ENCODE assay signal across 10 mouse cellular contexts in the genomic region with DNA sequence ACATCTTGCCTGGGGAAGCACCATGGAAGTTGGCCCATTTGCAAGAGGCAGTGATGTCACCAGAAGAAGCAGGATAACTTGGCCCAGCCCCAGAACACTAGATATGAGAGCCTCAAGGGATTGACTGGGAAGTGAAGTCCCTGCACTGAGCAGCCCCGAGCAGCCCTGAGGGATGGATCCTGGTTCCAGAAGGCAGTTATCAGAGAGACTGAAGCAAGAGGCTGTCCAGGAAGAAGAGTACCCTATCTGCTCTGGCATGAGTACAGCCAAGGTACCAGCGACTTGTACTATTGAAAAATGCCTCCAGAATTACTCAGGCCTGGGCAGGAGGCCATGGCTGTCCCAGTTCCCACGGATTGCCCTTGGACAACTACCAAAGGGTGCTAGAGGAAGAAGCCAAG. TPM values are rescaled to one million over a fixed set of nuclear protein-coding genes. Genes with fewer than 3 reads are reported as not detected.
DNase-seq lines count a peak whose midpoint lies in the region; ATAC-seq lines count a peak whose summit lies in the region.
"Had no signal": no experiment of that assay in that cellular context is flagged by ENCODE, and none has a peak within 500 bp of the region (broad histone marks: within the 10 kb centered on the region; RNA-seq: fewer than 3 reads in every experiment).

No protein-coding gene starts in this region.

- H3K36me3 ChIP-seq in hindbrain, embryonic 12.5 days, result no peaks in the 10 kb centered on the region
- H3K36me3 ChIP-seq: liver, embryonic 15.5 days had no signal

- intact Hi-C loops in heart, postnatal 14 days (cut with DNase I), result no loop called here

- peak; percentile 49 to 86 for DNase-seq in adrenal gland, adult (ENCODE audit: inconsistent age in 2 of 2, low spot score in 1 of 2)
- DNase-seq in adrenal gland, postnatal 4 days (ENCODE audit: low spot score in 2 of 2), result no peak
- DNase-seq in 3134 (ENCODE audit: extremely low read depth, insufficient read length, low spot score), result peak; percentile 69
- peak; percentile 50 for DNase-seq in cerebellum, postnatal 14 days
- DNase-seq in heart, postnatal 14 days, result peak; percentile 71 to 81
- no peak for DNase-seq in thymus, postnatal 0 days (ENCODE audit: low spot score)
- DNase-seq in thymus, postnatal 14 days, result no peak

- H3K9me3 ChIP-seq in hindbrain, embryonic 12.5 days (replicated peaks), result no peaks in the 10 kb centered on the region
- H3K9me3 ChIP-seq: forebrain, embryonic 13.5 days; liver, embryonic 15.5 days had no signal

- no peak overlapping the region for H3K4me2 ChIP-seq in hindbrain, embryonic 12.5 days (replicated peaks)
- H3K4me2 ChIP-seq: forebrain, embryonic 13.5 days; liver, embryonic 15.5 days had no signal

- H3K9ac ChIP-seq in hindbrain, embryonic 12.5 days, result no peak overlapping the region
- H3K9ac ChIP-seq: forebrain, embryonic 13.5 days; liver, embryonic 15.5 days had no signal

- H3K27me3 ChIP-seq in hindbrain, embryonic 12.5 days, result no peaks in the 10 kb centered on the region
- H3K27me3 ChIP-seq: forebrain, embryonic 13.5 days; liver, embryonic 15.5 days had no signal

- no peak overlapping the region for H3K4me3 ChIP-seq in hindbrain, embryonic 12.5 days
- H3K4me3 ChIP-seq: forebrain, embryonic 13.5 days; liver, embryonic 15.5 days had no signal

- ATAC-seq in hindbrain, embryonic 12.5 days (ENCODE audit: low FRiP score), result no peak
- ATAC-seq: forebrain, embryonic 13.5 days had no signal

- H3K4me1 ChIP-seq in hindbrain, embryonic 12.5 days, result no peaks in the 10 kb centered on the region
- H3K4me1 ChIP-seq: forebrain, embryonic 13.5 days; liver, embryonic 15.5 days had no signal

- H3K27ac ChIP-seq in hindbrain, embryonic 12.5 days, result no peak overlapping the region
- H3K27ac ChIP-seq: forebrain, embryonic 13.5 days; liver, embryonic 15.5 days had no signal

- 92% methylated on average over 3 of the region's 3 CpGs for WGBS in hindbrain, embryonic 12.5 days

RNA-seq across cellular contexts. Expression of a gene that starts 11.6 kb away (rescaled TPM):
- 1 to 10 TPM; 2.8 to 3.5 TPM for total RNA-seq in adrenal gland, postnatal 4 days (2021)
- total RNA-seq in heart, postnatal 14 days (2021), result under 1 TPM; 0.10 to 0.22 TPM
- 0.06 and 0.30 TPM in 2 replicates for polyA plus RNA-seq in thymus, postnatal 0 days (2015; fragmentation: Nextera tagmentation; extraction: Ambion mirVana)
- polyA plus RNA-seq in hindbrain, embryonic 12.5 days (2016; fragmentation: Nextera tagmentation; extraction: Ambion mirVana), result 7.1 and 13.9 TPM in 2 replicates

Comparison
In these comparisons a context has a peak if more than half of its experiments do, and no peak if none do; other contexts are left out.
1. DNase-seq: peak in adrenal gland, adult (2 of 2), 3134 (single experiment), cerebellum, postnatal 14 days (2 of 2) and heart, postnatal 14 days (2 of 2); none in adrenal gland, postnatal 4 days (0 of 2), thymus, postnatal 0 days (single experiment) and thymus, postnatal 14 days (single experiment).